Mouse (Mus musculus): ENCODE results near the gene Ntmt1. TPM values are rescaled to one million over a fixed set of nuclear protein-coding genes. Genes with fewer than 3 reads are reported as not detected.

Ntmt1 gene
- polyA plus RNA-seq, 1 experiment from 2014 or later = 110 TPM

DNA sequence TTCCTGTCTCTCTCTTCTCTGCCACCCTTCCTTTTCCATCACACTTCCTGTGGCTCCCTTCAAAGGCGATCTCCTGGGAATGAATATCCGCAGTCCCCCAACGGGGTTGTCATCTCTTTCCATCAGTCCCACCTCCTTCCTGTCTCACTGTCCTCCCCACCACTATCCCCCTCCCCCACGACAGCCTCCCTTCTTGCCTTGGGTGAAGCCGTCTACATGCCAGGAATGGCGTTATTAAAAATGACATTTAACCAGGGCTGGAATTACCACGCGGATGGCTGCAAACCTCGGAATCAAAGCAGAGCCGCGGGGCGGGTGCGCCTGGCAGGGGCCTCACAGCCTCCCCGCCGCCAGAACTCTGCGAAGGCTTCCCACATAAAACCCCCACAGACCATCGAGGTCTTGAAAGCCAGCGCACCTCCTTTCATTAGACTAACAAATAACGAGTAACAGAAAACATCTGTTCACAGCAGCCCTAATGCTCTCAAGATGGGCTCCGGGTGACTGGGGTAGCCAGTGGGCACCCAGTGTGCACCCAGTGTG is 45.2 kb downstream of the Ntmt1 start:
- Histone ChIP-seq H3K4me1 (replicated peaks) (peaks cover 23% of the 10 kb centered on the region), H3K9ac (no peak overlapping the region), H3K4me2 (no peak overlapping the region), H3K9me3 (no peaks in the 10 kb centered on the region), H3K27ac (replicated peaks) (no peak overlapping the region), H3K27me3 (no peaks in the 10 kb centered on the region), H3K4me3 (no peak overlapping the region), H3K36me3 (no peaks in the 10 kb centered on the region)
- WGBS = 34% methylated on average over 20 of the region's 20 CpGs
- no peak for ATAC-seq (ENCODE audit: low FRiP score, low read depth)

DNA sequence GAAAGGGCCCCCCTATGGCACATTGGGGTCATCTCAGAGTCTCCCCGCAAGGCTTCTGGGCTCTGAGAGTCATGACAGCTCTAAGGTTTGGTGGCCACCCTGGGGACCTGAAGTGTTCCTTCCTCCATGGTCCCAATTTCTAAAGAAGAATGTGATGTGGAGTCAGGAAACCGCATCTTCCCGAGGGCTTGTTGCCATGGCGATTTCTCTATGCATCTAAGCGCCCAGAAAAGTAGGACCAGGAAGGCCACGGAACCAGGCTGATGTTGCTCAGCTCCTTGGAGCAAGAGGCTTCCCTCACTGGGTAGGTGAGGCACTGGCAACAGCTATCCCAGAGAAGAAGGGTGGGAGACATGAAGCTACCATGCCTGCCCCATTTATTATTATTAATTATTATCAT is 49.5 kb downstream of the Ntmt1 start:
- Histone ChIP-seq H3K36me3 (no peaks in the 10 kb centered on the region), H3K27me3 (no peaks in the 10 kb centered on the region), H3K9ac (no peak overlapping the region), H3K9me3 (no peaks in the 10 kb centered on the region), H3K4me1 (replicated peaks) (peaks cover 23% of the 10 kb centered on the region), H3K27ac (replicated peaks) (no peak overlapping the region), H3K4me3 (no peak overlapping the region), H3K4me2 (no peak overlapping the region)
- WGBS = 68% methylated on average over 6 of the region's 6 CpGs
- ATAC-seq (ENCODE audit: low FRiP score, low read depth) = no peak

DNA sequence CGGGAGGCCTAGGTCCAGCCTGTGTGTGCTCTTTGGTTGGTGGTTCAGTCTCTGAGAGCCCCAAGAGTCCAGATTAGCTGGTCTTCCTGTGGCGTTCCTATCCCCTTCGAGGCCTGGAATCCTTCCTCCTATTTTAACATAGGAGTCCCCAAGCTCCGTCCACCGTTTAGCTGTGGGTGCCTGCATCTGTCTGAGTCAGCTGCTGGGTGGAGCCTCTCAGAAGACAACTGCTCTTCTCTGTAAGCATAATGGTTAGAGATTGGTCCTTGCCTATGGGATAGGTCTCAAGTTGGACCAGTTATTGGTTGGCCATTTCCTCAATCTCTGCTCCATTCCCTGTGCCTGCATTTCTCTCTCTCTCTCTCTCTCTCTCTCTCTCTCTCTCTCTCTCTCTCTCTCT is 52.2 kb downstream of the Ntmt1 start:
- Histone ChIP-seq H3K4me3 (no peak overlapping the region), H3K27ac (replicated peaks) (no peak overlapping the region), H3K4me1 (replicated peaks) (peaks cover 12% of the 10 kb centered on the region), H3K36me3 (no peaks in the 10 kb centered on the region), H3K4me2 (no peak overlapping the region), H3K9ac (no peak overlapping the region), H3K27me3 (no peaks in the 10 kb centered on the region), H3K9me3 (no peaks in the 10 kb centered on the region)
- 83% methylated on average over 5 of the region's 5 CpGs for WGBS
- no peak for ATAC-seq (ENCODE audit: low FRiP score, low read depth)

DNA sequence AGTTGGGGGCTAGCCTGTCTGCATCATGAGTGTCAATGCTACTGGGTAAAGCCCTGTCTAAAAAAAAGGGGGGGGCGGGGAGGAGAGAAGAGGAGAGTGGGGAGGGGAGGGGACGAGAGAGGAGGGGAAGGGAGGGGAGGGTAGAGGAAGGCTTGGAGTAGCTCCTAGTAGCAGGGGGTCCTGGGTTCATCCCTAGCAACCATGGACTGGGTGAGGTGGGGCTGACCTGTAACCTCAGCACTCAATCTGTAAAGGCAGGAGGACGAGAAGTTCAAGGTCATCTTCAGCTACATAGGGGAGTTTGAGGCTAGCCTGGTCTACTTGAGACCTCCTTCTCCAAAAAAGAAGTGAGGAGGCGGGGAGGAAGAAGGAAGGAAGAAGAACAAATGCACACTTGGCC is 54.5 kb downstream of the Ntmt1 start:
- Histone ChIP-seq H3K4me3 (no peak overlapping the region), H3K36me3 (no peaks in the 10 kb centered on the region), H3K27me3 (peaks cover 8% of the 10 kb centered on the region; the same call in 1 of the 2 replicates), H3K4me2 (no peak overlapping the region), H3K27ac (replicated peaks) (no peak overlapping the region), H3K4me1 (replicated peaks) (peaks cover 14% of the 10 kb centered on the region), H3K9me3 (no peaks in the 10 kb centered on the region), H3K9ac (no peak overlapping the region)
- ATAC-seq (ENCODE audit: low FRiP score, low read depth) = no peak
- WGBS = 56% methylated on average over 4 of the region's 4 CpGs

DNA sequence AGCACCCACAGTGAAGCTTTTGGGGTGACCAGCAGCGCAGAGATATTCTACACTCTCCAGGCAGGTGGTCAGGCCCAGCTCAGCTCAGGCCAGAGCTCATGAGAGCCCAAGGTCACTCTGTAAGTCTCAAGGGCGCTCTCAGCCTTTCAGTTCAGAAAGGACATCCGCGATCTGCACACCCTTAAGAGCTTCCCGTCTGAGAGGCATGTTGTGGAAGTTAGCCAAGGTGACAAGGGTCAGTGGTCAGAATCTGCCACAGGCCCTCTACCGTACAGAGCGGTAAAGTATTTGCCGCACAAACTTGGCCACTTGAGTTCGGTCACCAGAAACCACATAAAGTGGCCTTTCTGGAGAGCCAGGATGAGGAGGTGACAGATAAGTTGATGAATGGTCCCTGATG is 55.9 kb downstream of the Ntmt1 start:
- Histone ChIP-seq H3K4me2 (no peak overlapping the region), H3K27me3 (peaks cover 8% of the 10 kb centered on the region; the same call in 1 of the 2 replicates), H3K4me3 (no peak overlapping the region), H3K36me3 (no peaks in the 10 kb centered on the region), H3K4me1 (replicated peaks) (peaks cover 8% of the 10 kb centered on the region; the same call in 1 of the 2 replicates), H3K9me3 (no peaks in the 10 kb centered on the region), H3K9ac (no peak overlapping the region), H3K27ac (replicated peaks) (no peak overlapping the region)
- WGBS = 87% methylated on average over 9 of the region's 9 CpGs
- ATAC-seq (ENCODE audit: low FRiP score, low read depth) = no peak

DNA sequence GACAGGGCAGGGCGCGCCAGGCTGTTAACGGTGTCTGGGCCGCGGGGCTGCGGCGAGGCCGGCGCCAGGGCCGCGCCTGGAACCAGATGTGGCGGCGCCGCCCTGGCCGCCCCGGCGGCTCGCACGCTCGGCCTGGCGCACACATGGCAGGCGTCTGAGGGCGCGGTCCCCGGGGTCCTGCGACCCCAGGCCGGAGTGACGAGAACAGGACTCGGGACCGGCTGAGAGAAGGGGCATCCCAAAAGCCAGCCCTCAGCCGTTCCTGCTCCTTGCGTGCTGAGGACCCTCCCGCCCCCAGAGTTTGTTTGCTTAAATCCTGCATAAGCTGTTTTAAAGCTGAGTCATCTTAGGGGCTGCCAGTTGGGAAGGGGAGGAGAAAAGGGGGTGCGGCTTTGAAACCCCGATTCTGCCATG is 57.3 kb downstream of the Ntmt1 start:
- Histone ChIP-seq H3K4me3 (peak overlapping the region; percentile 28), H3K4me1 (replicated peaks) (peaks cover 8% of the 10 kb centered on the region; the same call in 1 of the 2 replicates), H3K4me2 (peak overlapping the region; percentile 54), H3K9ac (peak overlapping the region; percentile 24; the same call in 1 of the 2 replicates), H3K27me3 (peaks cover 8% of the 10 kb centered on the region; the same call in 1 of the 2 replicates), H3K36me3 (no peaks in the 10 kb centered on the region), H3K27ac (replicated peaks) (no peak overlapping the region), H3K9me3 (no peaks in the 10 kb centered on the region)
- no peak for ATAC-seq (ENCODE audit: low FRiP score, low read depth)
- WGBS = 5% methylated on average over 35 of the region's 35 CpGs

DNA sequence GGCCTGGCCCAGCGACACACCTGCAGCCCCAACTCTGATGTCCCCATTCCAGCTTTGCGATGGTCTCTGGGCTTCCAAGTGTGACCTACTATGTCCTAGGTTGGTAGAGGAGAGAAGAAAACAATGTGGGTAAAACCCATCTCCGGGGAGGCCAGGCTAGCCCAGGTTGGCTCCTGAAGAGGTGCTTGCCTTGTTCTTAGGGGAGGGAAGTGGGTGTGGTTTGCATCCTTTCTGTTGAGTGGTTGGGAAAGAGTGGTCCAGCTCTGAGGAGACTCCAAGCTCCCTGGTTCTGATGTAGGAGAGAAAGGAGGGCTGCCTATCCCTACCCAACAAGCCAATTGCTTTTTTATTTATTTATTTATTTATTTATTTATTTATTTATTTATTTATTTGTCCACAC is 57.8 kb downstream of the Ntmt1 start:
- Histone ChIP-seq H3K4me2 (peak overlapping the region; percentile 54; the same call in 1 of the 2 replicates), H3K9ac (no peak overlapping the region)
- no peak for ATAC-seq (ENCODE audit: low FRiP score, low read depth)

DNA sequence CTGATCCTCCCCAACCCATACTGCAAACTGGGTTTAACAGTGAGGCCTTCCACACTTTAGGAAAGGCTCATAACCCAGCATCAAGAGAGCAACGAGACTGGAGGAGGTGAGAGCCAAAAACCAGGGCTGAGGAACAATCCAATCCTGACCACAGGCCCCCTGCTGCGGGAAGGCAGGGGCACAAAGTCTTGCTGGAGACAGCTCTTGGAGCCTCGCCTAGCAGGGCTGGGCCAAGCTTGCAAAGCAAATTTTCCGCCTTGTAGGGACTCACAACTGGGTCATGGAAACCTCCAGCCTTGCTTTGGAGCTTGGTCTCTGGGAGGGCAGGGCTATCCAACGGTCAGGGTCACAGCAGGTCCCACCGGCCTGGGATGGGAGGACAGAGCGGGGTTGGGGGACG is 63.2 kb downstream of the Ntmt1 start:
- 60% methylated on average over 8 of the region's 8 CpGs for WGBS
- Histone ChIP-seq H3K9ac (no peak overlapping the region), H3K4me2 (no peak overlapping the region), H3K9me3 (no peaks in the 10 kb centered on the region), H3K36me3 (no peaks in the 10 kb centered on the region), H3K27me3 (0 out of 2 replicates have a peak, but pooled peaks cover 3% of the 10 kb centered on the region), H3K4me3 (no peak overlapping the region), H3K27ac (replicated peaks) (no peak overlapping the region), H3K4me1 (replicated peaks) (0 out of 2 replicates have a peak, but pooled peaks cover 2% of the 10 kb centered on the region)
- ATAC-seq (ENCODE audit: low FRiP score, low read depth) = no peak

More for the DNA sequence above, 57.8 kb downstream of the Ntmt1 start:
- Histone ChIP-seq H3K27me3 (peaks cover 8% of the 10 kb centered on the region; the same call in 1 of the 2 replicates), H3K27ac (replicated peaks) (no peak overlapping the region), H3K36me3 (no peaks in the 10 kb centered on the region), H3K4me3 (no peak overlapping the region), H3K9me3 (no peaks in the 10 kb centered on the region), H3K4me1 (replicated peaks) (peaks cover 8% of the 10 kb centered on the region; the same call in 1 of the 2 replicates)
- WGBS = 57% methylated on average over 3 of the region's 3 CpGs

Other genes with a start within 250 kb of the Ntmt1 start
- gene Cstad, start 212.8 kb upstream of the Ntmt1 start, polyA plus RNA-seq (2015; fragmentation: Nextera tagmentation; extraction: Ambion mirVana) = 0.51 and 0.94 TPM in 2 replicates
- 1.3 and 1.8 TPM in 2 replicates for gene 1700001O22Rik, start 4.2 kb upstream of the Ntmt1 start, polyA plus RNA-seq (2015; fragmentation: Nextera tagmentation; extraction: Ambion mirVana)
- 43.3 and 44.5 TPM in 2 replicates for gene Asb6, start 22.5 kb downstream of the Ntmt1 start, polyA plus RNA-seq (2015; fragmentation: Nextera tagmentation; extraction: Ambion mirVana)
- gene Prrx2, start 27.1 kb downstream of the Ntmt1 start, polyA plus RNA-seq (2015; fragmentation: Nextera tagmentation; extraction: Ambion mirVana) = 1.9 and 2.4 TPM in 2 replicates
- 5.4 and 5.6 TPM in 2 replicates for gene Ptges, start 122.0 kb downstream of the Ntmt1 start, polyA plus RNA-seq (2015; fragmentation: Nextera tagmentation; extraction: Ambion mirVana)
- 18.8 and 19.6 TPM in 2 replicates for gene Tor1b, start 145.1 kb downstream of the Ntmt1 start, polyA plus RNA-seq (2015; fragmentation: Nextera tagmentation; extraction: Ambion mirVana)
- gene Tor1a, start 160.1 kb downstream of the Ntmt1 start, polyA plus RNA-seq (2015; fragmentation: Nextera tagmentation; extraction: Ambion mirVana) = 90.0 and 91.0 TPM in 2 replicates
- 89.9 and 93.8 TPM in 2 replicates for gene BC005624, start 174.4 kb downstream of the Ntmt1 start, polyA plus RNA-seq (2015; fragmentation: Nextera tagmentation; extraction: Ambion mirVana)
- gene Usp20, start 174.5 kb downstream of the Ntmt1 start, polyA plus RNA-seq (2015; fragmentation: Nextera tagmentation; extraction: Ambion mirVana) = 43.2 and 50.5 TPM in 2 replicates

Data from hindbrain, embryonic 15.5 days (tissue).